Mouse (Mus musculus): ENCODE measurements around the gene Capg. TPM values are rescaled to one million over a fixed set of nuclear protein-coding genes. Genes with fewer than 3 reads are reported as not detected.
A peak's percentile ranks its signal among the peaks of the same experiment; 100 is the strongest.
"Not testable (repeated sequence)": the region's sequence is repeated elsewhere in the genome, so short reads cannot be mapped to it uniquely, and the experiment has no call there.

Gene Capg
- polyA plus RNA-seq, 1 experiment from 2014 or later, result 4.9 TPM

- Histone ChIP-seq H3K4me3 (replicated peaks; ENCODE audit: low read length) (no peak overlapping the region), H3K27ac (ENCODE audit: low read length) (no peak overlapping the region), H3K36me3 (ENCODE audit: control insufficient read depth, insufficient read depth) (no peaks in the 10 kb centered on the region), H3K4me2 (ENCODE audit: low read length) (no peak overlapping the region), H3K9ac (replicated peaks; ENCODE audit: low read depth, low read length) (no peak overlapping the region), H3K27me3 (replicated peaks; ENCODE audit: control insufficient read depth, insufficient read depth, low read length) (no peaks in the 10 kb centered on the region), H3K4me1 (replicated peaks; ENCODE audit: control insufficient read depth, insufficient read depth, low read length) (peaks cover 16% of the 10 kb centered on the region), H3K9me3 (ENCODE audit: control insufficient read depth, low read length) (no peaks in the 10 kb centered on the region)
- ATAC-seq, result no peak
- WGBS, result 89% methylated on average over 2 of the region's 2 CpGs
Measured at GRCm38 (mm10) chr6:72524160-72524559, 20.0 kb upstream of the Capg start.

GRCm38 (mm10) chr6:72527070-72527469, 17.1 kb upstream of the Capg start:
- H3K4me3 ChIP-seq (replicated peaks; ENCODE audit: low read length), result no peak overlapping the region
- WGBS, result 90% methylated on average over 4 of the region's 4 CpGs
- H3K27ac ChIP-seq (ENCODE audit: low read length), result no peak overlapping the region
- no peaks in the 10 kb centered on the region for H3K4me1 ChIP-seq (replicated peaks; ENCODE audit: control insufficient read depth, insufficient read depth, low read length)
- no peaks in the 10 kb centered on the region for H3K36me3 ChIP-seq (ENCODE audit: control insufficient read depth, insufficient read depth)
- no peak for ATAC-seq
- no peaks in the 10 kb centered on the region for H3K27me3 ChIP-seq (replicated peaks; ENCODE audit: control insufficient read depth, insufficient read depth, low read length)
- H3K4me2 ChIP-seq (ENCODE audit: low read length), result no peak overlapping the region
- no peak overlapping the region for H3K9ac ChIP-seq (replicated peaks; ENCODE audit: low read depth, low read length)
- no peaks in the 10 kb centered on the region for H3K9me3 ChIP-seq (ENCODE audit: control insufficient read depth, low read length)

- ATAC-seq, result no peak
- Histone ChIP-seq H3K27ac (ENCODE audit: low read length) (no peak overlapping the region), H3K9ac (replicated peaks; ENCODE audit: low read depth, low read length) (no peak overlapping the region), H3K36me3 (ENCODE audit: control insufficient read depth, insufficient read depth) (no peaks in the 10 kb centered on the region), H3K4me1 (replicated peaks; ENCODE audit: control insufficient read depth, insufficient read depth, low read length) (peaks cover 2% of the 10 kb centered on the region; the same call in 1 of the 2 replicates), H3K9me3 (ENCODE audit: control insufficient read depth, low read length) (no peaks in the 10 kb centered on the region), H3K4me2 (ENCODE audit: low read length) (no peak overlapping the region), H3K27me3 (replicated peaks; ENCODE audit: control insufficient read depth, insufficient read depth, low read length) (no peaks in the 10 kb centered on the region), H3K4me3 (replicated peaks; ENCODE audit: low read length) (no peak overlapping the region)
- 80% methylated on average over 10 of the region's 10 CpGs for WGBS
Measured at GRCm38 (mm10) chr6:72528410-72529151, 15.6 kb upstream of the Capg start.

DNA sequence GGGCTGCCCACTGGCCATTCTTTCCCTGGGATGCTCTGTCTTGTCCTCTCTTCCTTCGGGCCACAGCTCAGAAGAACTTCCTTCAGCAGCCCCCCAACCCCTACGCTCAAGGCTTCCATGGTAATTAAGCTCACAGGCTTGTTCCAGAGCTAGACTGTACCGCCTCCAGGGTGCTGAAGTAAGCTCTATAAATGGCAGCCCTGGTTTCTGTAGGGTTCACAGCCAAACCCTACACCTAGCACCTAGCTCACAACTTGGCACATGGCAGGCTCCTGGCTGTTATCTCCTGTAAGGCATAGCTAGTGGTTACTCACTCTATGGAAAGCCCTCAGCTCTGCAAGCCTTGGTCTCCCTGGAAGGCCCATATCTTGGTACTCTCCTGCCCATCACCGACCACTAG, 11.6 kb upstream of the Capg start:
- 73% methylated on average over 4 of the region's 4 CpGs for WGBS
- H3K27ac ChIP-seq (ENCODE audit: low read length), result no peak overlapping the region
- no peak for ATAC-seq
- peaks cover 6% of the 10 kb centered on the region for H3K4me1 ChIP-seq (replicated peaks; ENCODE audit: control insufficient read depth, insufficient read depth, low read length)
- H3K4me2 ChIP-seq (ENCODE audit: low read length), result no peak overlapping the region
- H3K27me3 ChIP-seq (replicated peaks; ENCODE audit: control insufficient read depth, insufficient read depth, low read length), result no peaks in the 10 kb centered on the region
- no peaks in the 10 kb centered on the region for H3K9me3 ChIP-seq (ENCODE audit: control insufficient read depth, low read length)
- no peak overlapping the region for H3K9ac ChIP-seq (replicated peaks; ENCODE audit: low read depth, low read length)
- no peaks in the 10 kb centered on the region for H3K36me3 ChIP-seq (ENCODE audit: control insufficient read depth, insufficient read depth)
- no peak overlapping the region for H3K4me3 ChIP-seq (replicated peaks; ENCODE audit: low read length)

DNA sequence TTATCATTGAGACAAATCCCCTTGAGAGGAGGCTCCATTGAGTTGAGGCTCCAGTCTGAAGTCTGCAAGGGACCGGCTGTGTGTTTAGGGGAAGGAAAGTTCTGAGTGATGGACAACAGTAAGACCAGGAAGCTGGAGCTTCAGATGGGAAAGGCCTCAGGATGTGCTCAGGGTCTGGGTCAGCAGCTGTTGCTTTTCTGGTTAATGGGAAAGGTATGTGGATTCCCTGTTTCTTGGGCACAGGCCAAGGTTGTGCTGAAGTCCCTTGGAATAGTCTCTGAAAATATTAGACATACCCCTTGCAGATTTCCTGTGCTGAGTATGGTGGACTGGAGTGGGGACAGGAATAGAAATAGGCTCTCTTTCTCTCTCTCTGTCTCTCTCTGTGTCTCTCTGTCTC, 10.6 kb upstream of the Capg start:
- H3K4me2 ChIP-seq (ENCODE audit: low read length); H3K27ac ChIP-seq (ENCODE audit: low read length); ATAC-seq: not testable (repeated sequence)

DNA sequence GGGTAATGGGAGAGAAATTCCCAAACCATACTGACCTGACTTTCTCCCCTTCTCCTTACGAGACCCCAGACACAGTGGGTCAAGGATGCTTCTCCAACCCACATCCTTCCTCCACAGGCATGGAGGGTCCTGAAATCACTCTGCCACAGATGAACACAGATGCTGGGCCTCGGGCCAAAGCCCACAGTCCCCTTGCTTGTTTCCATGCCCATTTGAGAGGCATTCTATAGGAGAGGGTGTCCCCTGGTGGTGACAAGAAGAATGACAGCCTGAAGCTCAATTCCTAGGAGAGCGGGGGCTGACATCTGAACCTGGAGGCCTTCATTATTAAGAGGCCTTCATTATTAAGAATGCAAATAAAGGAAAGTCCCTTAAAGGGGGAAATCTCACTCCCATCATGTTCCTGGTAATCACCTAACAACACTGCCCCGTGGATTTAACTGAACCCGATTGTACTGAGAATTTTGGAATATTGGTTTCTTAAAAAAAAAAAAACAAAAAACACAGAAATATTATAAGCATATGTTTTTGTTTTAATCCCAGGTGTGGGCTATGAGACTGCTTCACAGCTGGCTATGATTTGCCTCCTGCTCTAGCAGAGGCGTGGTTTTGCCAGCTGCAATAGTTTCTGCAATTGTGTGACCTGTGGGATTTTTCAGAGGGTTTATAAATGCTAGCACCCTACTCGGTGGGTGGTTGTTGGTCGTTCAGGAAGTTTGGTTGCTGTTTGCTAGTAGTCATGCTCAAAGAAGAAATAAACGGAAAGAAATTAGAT, 10.0 kb upstream of the Capg start:
- peak; percentile 54 for ATAC-seq
- no peak overlapping the region for H3K4me2 ChIP-seq (ENCODE audit: low read length)
- no peaks in the 10 kb centered on the region for H3K9me3 ChIP-seq (ENCODE audit: control insufficient read depth, low read length)
- H3K4me1 ChIP-seq (replicated peaks; ENCODE audit: control insufficient read depth, insufficient read depth, low read length), result peaks cover 17% of the 10 kb centered on the region
- H3K27me3 ChIP-seq (replicated peaks; ENCODE audit: control insufficient read depth, insufficient read depth, low read length), result no peaks in the 10 kb centered on the region
- no peak overlapping the region for H3K27ac ChIP-seq (ENCODE audit: low read length)
- WGBS, result 36% methylated on average over 9 of the region's 9 CpGs
- H3K36me3 ChIP-seq (ENCODE audit: control insufficient read depth, insufficient read depth), result no peaks in the 10 kb centered on the region
- H3K9ac ChIP-seq (replicated peaks; ENCODE audit: low read depth, low read length), result no peak overlapping the region
- no peak overlapping the region for H3K4me3 ChIP-seq (replicated peaks; ENCODE audit: low read length)

More for the DNA sequence above, 10.6 kb upstream of the Capg start:
- not testable (repeated sequence) for H3K27me3 ChIP-seq (replicated peaks; ENCODE audit: control insufficient read depth, insufficient read depth, low read length); H3K9ac ChIP-seq (replicated peaks; ENCODE audit: low read depth, low read length); H3K36me3 ChIP-seq (ENCODE audit: control insufficient read depth, insufficient read depth); H3K4me3 ChIP-seq (replicated peaks; ENCODE audit: low read length); H3K9me3 ChIP-seq (ENCODE audit: control insufficient read depth, low read length)
- 30% methylated on average over 1 of the region's 1 CpGs for WGBS
- H3K4me1 ChIP-seq (replicated peaks; ENCODE audit: control insufficient read depth, insufficient read depth, low read length), result peaks cover 13% of the 10 kb centered on the region

DNA sequence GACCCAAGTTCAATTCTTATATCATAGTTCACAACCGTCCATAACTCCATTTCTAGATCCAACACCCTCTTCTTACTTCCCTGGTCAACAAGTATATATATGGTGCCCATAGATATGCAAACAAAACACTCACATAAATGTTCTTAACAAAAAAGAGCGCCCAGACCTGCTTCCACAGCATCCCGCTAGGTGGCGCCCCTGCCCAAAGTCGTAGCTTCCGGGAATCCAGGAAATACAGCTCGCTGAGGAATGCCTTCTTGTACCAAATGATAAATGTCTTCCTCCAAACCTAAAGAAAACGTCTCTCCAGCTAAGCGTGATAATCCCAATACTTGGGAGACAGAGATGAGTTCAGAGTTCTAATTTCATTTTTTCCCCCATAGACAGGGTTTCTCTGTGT, 9.0 kb upstream of the Capg start:
- WGBS, result 2% methylated on average over 9 of the region's 9 CpGs
- Histone ChIP-seq H3K36me3 (ENCODE audit: control insufficient read depth, insufficient read depth) (no peaks in the 10 kb centered on the region), H3K4me1 (replicated peaks; ENCODE audit: control insufficient read depth, insufficient read depth, low read length) (peaks cover 17% of the 10 kb centered on the region), H3K9me3 (ENCODE audit: control insufficient read depth, low read length) (no peaks in the 10 kb centered on the region), H3K4me2 (ENCODE audit: low read length) (peak overlapping the region; percentile 41), H3K27me3 (replicated peaks; ENCODE audit: control insufficient read depth, insufficient read depth, low read length) (no peaks in the 10 kb centered on the region), H3K9ac (replicated peaks; ENCODE audit: low read depth, low read length) (no peak overlapping the region), H3K4me3 (replicated peaks; ENCODE audit: low read length) (no peak overlapping the region), H3K27ac (ENCODE audit: low read length) (no peak overlapping the region)
- ATAC-seq, result no peak

- H3K4me3 ChIP-seq (replicated peaks; ENCODE audit: low read length), result peak overlapping the region; percentile 64
- no peaks in the 10 kb centered on the region for H3K27me3 ChIP-seq (replicated peaks; ENCODE audit: control insufficient read depth, insufficient read depth, low read length)
- H3K4me1 ChIP-seq (replicated peaks; ENCODE audit: control insufficient read depth, insufficient read depth, low read length), result peaks cover 15% of the 10 kb centered on the region
- H3K27ac ChIP-seq (ENCODE audit: low read length), result no peak overlapping the region; the same call in 1 of the 2 replicates
- H3K4me2 ChIP-seq (ENCODE audit: low read length), result peak overlapping the region; percentile 81
- no peaks in the 10 kb centered on the region for H3K36me3 ChIP-seq (ENCODE audit: control insufficient read depth, insufficient read depth)
- no peaks in the 10 kb centered on the region for H3K9me3 ChIP-seq (ENCODE audit: control insufficient read depth, low read length)
- 53% methylated on average over 10 of the region's 10 CpGs for WGBS
- peak overlapping the region; percentile 82 for H3K9ac ChIP-seq (replicated peaks; ENCODE audit: low read depth, low read length)
- ATAC-seq, result no peak; the same call in 1 of the 2 replicates
Measured at GRCm38 (mm10) chr6:72537998-72538500, 6.1 kb upstream of the Capg start.

DNA sequence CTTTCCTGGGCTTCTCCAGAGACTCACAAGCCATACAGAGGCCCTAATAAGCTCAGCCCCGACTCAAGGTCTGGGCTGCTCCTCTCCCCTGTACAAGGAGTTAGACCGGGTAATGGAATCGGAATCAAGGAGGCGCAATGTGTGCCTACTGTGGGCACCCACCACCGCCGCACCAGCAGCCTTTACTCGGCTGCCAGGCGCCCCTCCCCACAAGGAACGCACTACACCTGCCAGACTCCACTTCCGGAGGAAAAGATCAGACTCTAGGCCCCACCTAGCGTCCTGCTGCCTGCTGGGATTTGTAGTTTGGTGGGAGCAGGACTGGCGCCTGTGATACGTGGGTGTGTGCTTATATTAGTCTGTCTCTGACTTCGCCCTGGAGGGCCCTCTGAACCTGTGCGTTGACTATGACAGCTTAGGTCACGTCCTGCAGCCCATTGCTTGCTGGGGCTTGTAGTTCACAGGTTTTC, 5.6 kb upstream of the Capg start:
- WGBS, result under 1% methylated on average over 16 of the region's 16 CpGs
- H3K27ac ChIP-seq (ENCODE audit: low read length), result peak overlapping the region; percentile 63

More for the DNA sequence above, 5.6 kb upstream of the Capg start:
- Histone ChIP-seq H3K4me1 (replicated peaks; ENCODE audit: control insufficient read depth, insufficient read depth, low read length) (peaks cover 15% of the 10 kb centered on the region), H3K9me3 (ENCODE audit: control insufficient read depth, low read length) (no peaks in the 10 kb centered on the region), H3K9ac (replicated peaks; ENCODE audit: low read depth, low read length) (peak overlapping the region; percentile 82), H3K4me2 (ENCODE audit: low read length) (peak overlapping the region; percentile 81), H3K27me3 (replicated peaks; ENCODE audit: control insufficient read depth, insufficient read depth, low read length) (no peaks in the 10 kb centered on the region), H3K4me3 (replicated peaks; ENCODE audit: low read length) (peak overlapping the region; percentile 64), H3K36me3 (ENCODE audit: control insufficient read depth, insufficient read depth) (no peaks in the 10 kb centered on the region)
- ATAC-seq, result peak; percentile 96
